Mouse (Mus musculus) embryonic fibroblast, embryonic 13.5 days (primary cell): ENCODE results near the gene Uba2.
"Not testable (repeated sequence)": the region's sequence is repeated elsewhere in the genome, so short reads cannot be mapped to it uniquely, and the experiment has no call there.

ENCODE experiments used
- CTCF ChIP-seq: IDR thresholded peaks from 2 replicates; pipeline ENCODE4 v1.5.1; 2011; ENCODE audit warnings: mild to moderate bottlenecking, control low read depth, low read length, moderate library complexity, borderline replicate concordance; ENCODE audit not compliant: insufficient read depth
- POLR2A ChIP-seq: IDR thresholded peaks from 2 replicates; pipeline ENCODE4 v1.6.1; 2011; ENCODE audit warnings: low read depth, mild to moderate bottlenecking, control low read depth, low read length, moderate library complexity

DNA sequence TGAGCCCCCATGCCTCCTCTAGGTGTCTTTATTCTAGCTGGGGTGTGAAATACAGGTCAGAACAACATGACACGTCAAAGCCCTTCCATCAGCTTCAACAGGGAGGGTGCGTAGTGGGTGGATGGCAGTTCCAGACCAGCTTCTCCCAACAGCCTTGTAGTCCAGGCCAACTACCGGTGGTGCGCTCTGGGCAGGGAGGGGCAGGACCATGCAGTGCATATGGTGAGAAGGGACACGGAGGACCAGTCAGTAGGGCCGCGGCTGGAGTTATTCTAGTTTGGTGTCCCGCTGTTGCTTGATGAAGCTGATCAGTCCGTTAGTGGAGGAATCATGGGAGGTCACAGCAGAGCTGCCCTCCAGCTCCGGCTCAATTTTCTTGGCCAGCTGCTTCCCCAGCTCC, 32.7 kb upstream of the Uba2 start:
- TF ChIP-seq CTCF, POLR2A: not testable (repeated sequence)
